Mouse (Mus musculus) liver, postnatal 0 days (tissue): ENCODE data around the gene Acot13. TPM values are rescaled to one million over a fixed set of nuclear protein-coding genes. Genes with fewer than 3 reads are reported as not detected.
"Not testable (repeated sequence)": the region's sequence is repeated elsewhere in the genome, so short reads cannot be mapped to it uniquely, and the experiment has no call there.

Experiments used
- ATAC-seq: fragments of 200-750 bp; cut with Nextera tagmentation; 2 replicates; pipeline ENCODE4 v1.8.0; 2017; ENCODE audit warnings: mild to moderate bottlenecking, moderate library complexity
- DNase-seq: peaks from one replicate; pipeline ENCODE4 v3.0.0-alpha.2; 2016
- H3K27ac ChIP-seq: fragments of 300-500 bp; sonication (generic); 2 replicates; pipeline ENCODE4 v1.5.1; 2014; ENCODE audit warnings: antibody characterized with exemption, moderate library complexity, mild to moderate bottlenecking, low read depth
- H3K27me3 ChIP-seq: fragments of 300-500 bp; sonication (generic); 2 replicates; pipeline ENCODE4 v1.6.1; 2014; ENCODE audit warnings: low read length, control low read depth, mixed read lengths; ENCODE audit not compliant: insufficient read depth
- H3K36me3 ChIP-seq: fragments of 300-500 bp; sonication (generic); replicated peaks from 2 replicates; pipeline ENCODE4 v1.6.1; 2014; ENCODE audit warnings: mild to moderate bottlenecking, control low read depth, low read length, moderate library complexity, mixed read lengths; ENCODE audit not compliant: insufficient read depth
- H3K4me1 ChIP-seq: fragments of 300-500 bp; sonication (generic); 2 replicates; pipeline ENCODE4 v1.6.1; 2014; ENCODE audit warnings: antibody characterized with exemption, mild to moderate bottlenecking, control low read depth; ENCODE audit not compliant: insufficient read depth
- H3K4me2 ChIP-seq: fragments of 300-500 bp; sonication (generic); 2 replicates; pipeline ENCODE4 v1.6.1; 2014; ENCODE audit warnings: low read depth, mild to moderate bottlenecking, low read length, moderate library complexity, mixed read lengths
- H3K4me3 ChIP-seq: fragments of 300-500 bp; sonication (generic); 2 replicates; pipeline ENCODE4 v1.5.1; 2014; ENCODE audit warnings: low read depth, low read length
- H3K9ac ChIP-seq: fragments of 300-500 bp; sonication (generic); replicated peaks from 2 replicates; pipeline ENCODE4 v1.6.1; 2014; ENCODE audit warnings: mild to moderate bottlenecking, moderate library complexity
- H3K9me3 ChIP-seq: fragments of 300-500 bp; sonication (generic); 2 replicates; pipeline ENCODE4 v1.6.1; 2016; ENCODE audit warnings: mild to moderate bottlenecking, control low read depth, low read length, mixed read lengths
- CTCF ChIP-seq: sonication (generic); IDR thresholded peaks from 2 replicates; pipeline ENCODE4 v1.5.1; 2016; ENCODE audit warnings: antibody characterized with exemption, low read depth
- EP300 ChIP-seq: IDR thresholded peaks from 2 replicates; pipeline ENCODE4 v1.6.1; 2016; ENCODE audit warnings: antibody characterized with exemption, low read depth, mild to moderate bottlenecking
- WGBS: fragments of 180-500 bp; shearing (Covaris S2); extraction: QIAGEN DNeasy Blood & Tissue Kit; methylation state at CpG from one replicate; pipeline ENCODE4 v1.1.7; 2014; ENCODE audit not compliant: insufficient replicate concordance; 5-methylcytosine and 5-hydroxymethylcytosine counted together
- polyA plus RNA-seq: library from polyadenylated mRNA; unstranded; fragments of >200 nt; fragmentation: Nextera tagmentation; extraction: Ambion mirVana; gene quantifications from 2 replicates; pipeline ENCODE4 v1.2.1, GENCODE M21; 2015

Acot13 gene
- polyA plus RNA-seq, 1 experiment from 2014 or later = 101 TPM

DNA sequence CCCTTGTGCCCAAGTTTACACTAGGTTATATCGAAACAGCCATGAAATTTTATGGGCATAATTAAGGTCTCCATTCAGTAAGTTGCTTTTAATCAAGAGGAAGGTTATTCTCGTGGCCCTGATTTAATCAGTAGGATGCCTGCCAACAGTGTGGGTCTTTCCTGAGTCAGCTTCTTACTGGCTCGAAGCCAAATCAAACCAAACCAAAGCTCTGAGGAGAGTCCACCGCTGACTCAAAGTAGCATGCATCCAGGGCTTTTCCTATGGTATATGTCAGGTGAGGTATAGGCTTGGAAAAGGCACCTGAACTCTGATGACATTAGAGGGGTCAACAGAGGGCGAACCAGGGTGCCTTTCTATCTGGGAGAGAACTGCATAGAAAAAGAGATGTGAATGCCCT is 49.4 kb downstream of the Acot13 start:
- 62% methylated on average over 5 of the region's 5 CpGs for WGBS
- Histone ChIP-seq H3K4me1 (no peaks in the 10 kb centered on the region), H3K9me3 (no peaks in the 10 kb centered on the region), H3K27me3 (no peaks in the 10 kb centered on the region), H3K4me3 (no peak overlapping the region), H3K36me3 (no peaks in the 10 kb centered on the region), H3K27ac (no peak overlapping the region), H3K9ac (no peak overlapping the region), H3K4me2 (no peak overlapping the region)
- DNase-seq (no peak), ATAC-seq (no peak)
- TF ChIP-seq EP300 = no peak
- TF ChIP-seq CTCF = no peak

- H3K4me2 ChIP-seq = no peak overlapping the region
- no peaks in the 10 kb centered on the region for H3K9me3 ChIP-seq
- TF ChIP-seq CTCF (no peak), EP300 (no peak)
- no peaks in the 10 kb centered on the region for H3K36me3 ChIP-seq
- no peak overlapping the region for H3K27ac ChIP-seq
- no peak for DNase-seq
- no peaks in the 10 kb centered on the region for H3K4me1 ChIP-seq
- WGBS = 48% methylated on average over 8 of the region's 8 CpGs
- H3K9ac ChIP-seq = no peak overlapping the region
- H3K27me3 ChIP-seq = no peaks in the 10 kb centered on the region
- no peak overlapping the region for H3K4me3 ChIP-seq
- ATAC-seq = no peak
These were observed 52.5 kb downstream of the Acot13 start for GRCm38 (mm10) chr13:24778706-24779380.

- no peak for DNase-seq
- Histone ChIP-seq H3K36me3 (no peaks in the 10 kb centered on the region), H3K27me3 (no peaks in the 10 kb centered on the region), H3K9me3 (no peaks in the 10 kb centered on the region), H3K27ac (no peak overlapping the region), H3K4me1 (no peaks in the 10 kb centered on the region), H3K9ac (no peak overlapping the region), H3K4me3 (no peak overlapping the region), H3K4me2 (no peak overlapping the region)
- no peak for TF ChIP-seq EP300
- WGBS = 67% methylated on average over 2 of the region's 2 CpGs
- no peak for ATAC-seq
These were observed 53.3 kb downstream of the Acot13 start for GRCm38 (mm10) chr13:24778026-24778425.

GRCm38 (mm10) chr13:24776146-24776844 is 55.0 kb downstream of the Acot13 start:
- no peak overlapping the region for H3K4me2 ChIP-seq

DNA sequence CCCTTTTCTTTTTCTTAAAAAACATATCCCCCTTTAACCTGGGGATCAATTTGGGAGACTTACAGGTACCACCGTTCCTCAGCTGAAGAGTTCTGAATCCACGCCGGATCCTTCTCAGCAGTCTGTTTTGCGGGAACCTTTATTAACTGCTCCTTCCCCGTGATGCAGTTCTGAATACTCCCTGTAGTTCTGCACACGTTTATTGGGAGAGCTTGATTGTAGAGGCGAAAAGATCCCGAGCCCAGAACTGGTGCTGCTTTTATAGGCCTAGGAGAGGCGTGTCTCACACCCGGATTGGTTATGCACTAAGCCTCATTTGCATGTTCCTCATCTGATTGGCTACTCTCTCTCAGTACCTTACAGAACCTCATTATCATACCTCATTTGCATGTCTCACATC is 59.9 kb downstream of the Acot13 start:
- H3K9me3 ChIP-seq, DNase-seq, H3K9ac ChIP-seq, H3K4me2 ChIP-seq, H3K4me3 ChIP-seq, ATAC-seq, H3K27me3 ChIP-seq, H3K27ac ChIP-seq, H3K4me1 ChIP-seq, H3K36me3 ChIP-seq: not testable (repeated sequence)
- 88% methylated on average over 10 of the region's 10 CpGs for WGBS

More at GRCm38 (mm10) chr13:24776146-24776844, 55.0 kb downstream of the Acot13 start:
- Histone ChIP-seq H3K9me3 (no peaks in the 10 kb centered on the region), H3K4me1 (no peaks in the 10 kb centered on the region), H3K27me3 (no peaks in the 10 kb centered on the region), H3K36me3 (no peaks in the 10 kb centered on the region), H3K4me3 (no peak overlapping the region), H3K27ac (no peak overlapping the region), H3K9ac (no peak overlapping the region)
- TF ChIP-seq CTCF = peak; percentile 95
- TF ChIP-seq EP300 = no peak
- ATAC-seq (peak; percentile 65), DNase-seq (peak; percentile 58)
- 39% methylated on average over 7 of the region's 7 CpGs for WGBS

Other genes starting within 250 kb of the Acot13 start
- gene Ripor2, start 249.4 kb downstream of the Acot13 start, polyA plus RNA-seq = 3.7 and 3.8 TPM in 2 replicates
- not detected in 2 replicates for gene Armh2, start 90.3 kb downstream of the Acot13 start, polyA plus RNA-seq
- 69.1 and 71.9 TPM in 2 replicates for gene Gmnn, start 69.6 kb downstream of the Acot13 start, polyA plus RNA-seq
- 10.4 and 10.6 TPM in 2 replicates for gene BC005537, start 29.9 kb downstream of the Acot13 start, polyA plus RNA-seq
- 18.3 and 18.4 TPM in 2 replicates for gene Tdp2, start 139 bp upstream of the Acot13 start, polyA plus RNA-seq
- 0.31 and 0.48 TPM in 2 replicates for gene D130043K22Rik, start 13.6 kb upstream of the Acot13 start, polyA plus RNA-seq
- gene Aldh5a1, start 106.1 kb upstream of the Acot13 start, polyA plus RNA-seq = 3.8 and 3.9 TPM in 2 replicates
- 52.2 and 59.7 TPM in 2 replicates for gene Gpld1, start 111.6 kb upstream of the Acot13 start, polyA plus RNA-seq
- gene Mrs2, start 188.8 kb upstream of the Acot13 start, polyA plus RNA-seq = 5.1 and 6.3 TPM in 2 replicates
- gene Dcdc2a, start 224.5 kb upstream of the Acot13 start, polyA plus RNA-seq = 1.2 and 1.5 TPM in 2 replicates